Mouse (Mus musculus): ENCODE measurements around the gene Nanos3.

DNA sequence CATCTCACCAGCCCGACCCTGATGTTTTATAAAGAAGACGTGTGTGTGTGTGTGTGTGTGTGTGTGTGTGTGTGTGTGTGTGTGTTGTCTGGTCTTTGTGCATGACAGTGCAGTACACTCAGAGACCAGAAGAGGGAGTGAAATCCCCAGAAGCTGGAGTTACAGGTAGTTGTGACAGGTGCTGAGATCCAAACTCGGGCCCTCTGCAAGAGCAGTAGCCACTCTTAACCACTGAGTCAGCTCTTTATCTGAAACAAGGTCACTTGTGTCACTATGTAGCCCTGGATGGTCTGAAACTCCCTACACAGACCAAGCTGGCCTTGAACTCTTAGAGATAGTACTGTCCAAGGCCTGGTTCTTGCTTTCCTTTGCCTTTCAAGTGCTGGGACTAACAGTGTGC lies 21.6 kb upstream of the Nanos3 start:
- TF ChIP-seq POLR2A (IDR thresholded peaks at IDR 0.05; ENCODE audit: borderline replicate concordance, extremely low read depth, insufficient read depth, insufficient read length, poor library complexity, severe bottlenecking): no peak
- TF ChIP-seq CTCF (IDR thresholded peaks at IDR 0.05; ENCODE audit: borderline replicate concordance, extremely low read depth, insufficient read depth, insufficient read length): no peak
